Mouse (Mus musculus) liver, embryonic 16.5 days (tissue): ENCODE measurements around the gene Dgkq. TPM values are rescaled to one million over a fixed set of nuclear protein-coding genes. Genes with fewer than 3 reads are reported as not detected.

ENCODE experiments used
- ATAC-seq: fragments of 200-750 bp; cut with Nextera tagmentation; 2 replicates; pipeline ENCODE4 v1.8.0; 2017; ENCODE audit warnings: low read depth, mild to moderate bottlenecking, moderate number of reproducible peaks, moderate library complexity
- H3K27ac ChIP-seq: fragments of 300-500 bp; sonication (generic); 2 replicates; pipeline ENCODE4 v1.5.1; 2014; ENCODE audit warnings: mild to moderate bottlenecking, low read length
- H3K27me3 ChIP-seq: fragments of 300-500 bp; sonication (generic); 2 replicates; pipeline ENCODE4 v1.6.1; 2014; ENCODE audit warnings: low read depth, low read length, mixed read lengths; ENCODE audit not compliant: control insufficient read depth, insufficient read depth
- H3K36me3 ChIP-seq: fragments of 300-500 bp; sonication (generic); 2 replicates; pipeline ENCODE4 v1.6.1; 2014; ENCODE audit warnings: mild to moderate bottlenecking; ENCODE audit not compliant: control insufficient read depth, insufficient read depth
- H3K4me1 ChIP-seq: fragments of 300-500 bp; sonication (generic); 2 replicates; pipeline ENCODE4 v1.6.1; 2014; ENCODE audit warnings: low read depth, low read length, mixed read lengths; ENCODE audit not compliant: control insufficient read depth
- H3K4me2 ChIP-seq: fragments of 300-500 bp; sonication (generic); 2 replicates; pipeline ENCODE4 v1.6.1; 2014; ENCODE audit warnings: low read depth, low read length, mixed read lengths
- H3K4me3 ChIP-seq: fragments of 300-500 bp; sonication (generic); 2 replicates; pipeline ENCODE4 v1.5.1; 2014; ENCODE audit warnings: low read depth, mild to moderate bottlenecking, low read length
- H3K9ac ChIP-seq: fragments of 300-500 bp; sonication (generic); 2 replicates; pipeline ENCODE4 v1.6.1; 2014; ENCODE audit warnings: low read depth, low read length
- H3K9me3 ChIP-seq: fragments of 300-500 bp; sonication (generic); replicated peaks from 2 replicates; pipeline ENCODE4 v1.6.1; 2016; ENCODE audit warnings: low read length; ENCODE audit not compliant: control insufficient read depth
- WGBS: fragments of 180-500 bp; shearing (Covaris S2); extraction: QIAGEN DNeasy Blood & Tissue Kit; methylation state at CpG from one replicate; pipeline ENCODE4 v1.1.7; 2014; ENCODE audit not compliant: insufficient replicate concordance; 5-methylcytosine and 5-hydroxymethylcytosine counted together
- polyA plus RNA-seq: library from polyadenylated mRNA; unstranded; fragments of >200 nt; fragmentation: Nextera tagmentation; extraction: Ambion mirVana; gene quantifications from 2 replicates; pipeline ENCODE4 v1.2.1, GENCODE M21; 2015

Dgkq gene
- polyA plus RNA-seq, 1 experiment from 2014 or later, result 3.4 TPM

- ATAC-seq, result peak; percentile 46
- H3K4me3 ChIP-seq, result peak within 1 kb of the TSS; percentile 56
- no peaks in the 10 kb centered on the region for H3K27me3 ChIP-seq
- H3K4me2 ChIP-seq, result peak within 1 kb of the TSS; percentile 64
- H3K36me3 ChIP-seq, result peaks cover 15% of the 10 kb centered on the region
- H3K27ac ChIP-seq, result peak within 1 kb of the TSS; percentile 94
- H3K9me3 ChIP-seq, result no peaks in the 10 kb centered on the region
- H3K9ac ChIP-seq, result peak within 1 kb of the TSS; percentile 68
- WGBS, result 24% methylated on average over 9 of the region's 9 CpGs
- H3K4me1 ChIP-seq, result peaks cover 56% of the 10 kb centered on the region
These were observed 5.9 kb upstream of the Dgkq start, which contains the start of gene Slc26a1 for GRCm38 (mm10) chr5:108675251-108675816. TSS of gene Slc26a1 (minus strand) at chr5:108675569.

- ATAC-seq, result peak; percentile 49
These were observed 5.2 kb upstream of the Dgkq start for GRCm38 (mm10) chr5:108674624-108675023.

GRCm38 (mm10) chr5:108671757-108672156 is 2.3 kb upstream of the Dgkq start:
- no peak for ATAC-seq
- H3K4me1 ChIP-seq, result peaks cover 56% of the 10 kb centered on the region

More at GRCm38 (mm10) chr5:108674624-108675023, 5.2 kb upstream of the Dgkq start:
- no peaks in the 10 kb centered on the region for H3K9me3 ChIP-seq
- H3K4me3 ChIP-seq, result peak overlapping the region; percentile 56
- peaks cover 15% of the 10 kb centered on the region for H3K36me3 ChIP-seq
- 49% methylated on average over 2 of the region's 2 CpGs for WGBS
- H3K27me3 ChIP-seq, result no peaks in the 10 kb centered on the region
- H3K4me2 ChIP-seq, result peak overlapping the region; percentile 64
- peaks cover 63% of the 10 kb centered on the region for H3K4me1 ChIP-seq
- H3K27ac ChIP-seq, result peak overlapping the region; percentile 94
- peak overlapping the region; percentile 68 for H3K9ac ChIP-seq

GRCm38 (mm10) chr5:108670785-108671184 is 1.3 kb upstream of the Dgkq start:
- H3K4me2 ChIP-seq, result no peak overlapping the region
- peaks cover 47% of the 10 kb centered on the region for H3K4me1 ChIP-seq
- H3K27ac ChIP-seq, result peak overlapping the region; percentile 27; the same call in 1 of the 2 replicates
- H3K9me3 ChIP-seq, result no peaks in the 10 kb centered on the region
- no peak overlapping the region for H3K4me3 ChIP-seq
- no peak for ATAC-seq
- H3K27me3 ChIP-seq, result no peaks in the 10 kb centered on the region
- H3K9ac ChIP-seq, result no peak overlapping the region
- H3K36me3 ChIP-seq, result peaks cover 15% of the 10 kb centered on the region

More at GRCm38 (mm10) chr5:108671757-108672156, 2.3 kb upstream of the Dgkq start:
- H3K4me3 ChIP-seq, result no peak overlapping the region
- H3K9ac ChIP-seq, result no peak overlapping the region
- H3K27ac ChIP-seq, result no peak overlapping the region
- no peaks in the 10 kb centered on the region for H3K9me3 ChIP-seq
- no peak overlapping the region for H3K4me2 ChIP-seq
- no peaks in the 10 kb centered on the region for H3K27me3 ChIP-seq
- peaks cover 15% of the 10 kb centered on the region for H3K36me3 ChIP-seq
- WGBS, result 89% methylated on average over 12 of the region's 12 CpGs

GRCm38 (mm10) chr5:108669986-108670385 is 514 bp upstream of the Dgkq start:
- H3K9me3 ChIP-seq, result no peaks in the 10 kb centered on the region
- WGBS, result 68% methylated on average over 9 of the region's 9 CpGs
- H3K9ac ChIP-seq, result peak overlapping the region; percentile 62
- H3K27me3 ChIP-seq, result no peaks in the 10 kb centered on the region; the same call in 1 of the 2 replicates
- H3K27ac ChIP-seq, result peak overlapping the region; percentile 83
- H3K4me3 ChIP-seq, result peak overlapping the region; percentile 68
- H3K36me3 ChIP-seq, result peaks cover 15% of the 10 kb centered on the region
- no peak for ATAC-seq
- peaks cover 39% of the 10 kb centered on the region for H3K4me1 ChIP-seq
- H3K4me2 ChIP-seq, result peak overlapping the region; percentile 77

GRCm38 (mm10) chr5:108668387-108668932 is 1.0 kb downstream of the Dgkq start:
- WGBS, result 11% methylated on average over 3 of the region's 3 CpGs
- peak overlapping the region; percentile 83 for H3K27ac ChIP-seq
- ATAC-seq, result no peak

GRCm38 (mm10) chr5:108667370-108667769 is 2.1 kb downstream of the Dgkq start:
- Histone ChIP-seq H3K9me3 (no peaks in the 10 kb centered on the region), H3K4me2 (no peak overlapping the region), H3K4me3 (no peak overlapping the region), H3K27me3 (no peaks in the 10 kb centered on the region; the same call in 1 of the 2 replicates), H3K9ac (no peak overlapping the region), H3K4me1 (peaks cover 19% of the 10 kb centered on the region), H3K36me3 (peaks cover 14% of the 10 kb centered on the region), H3K27ac (no peak overlapping the region)
- ATAC-seq, result no peak
- 75% methylated on average over 2 of the region's 2 CpGs for WGBS

More at GRCm38 (mm10) chr5:108668387-108668932, 1.0 kb downstream of the Dgkq start:
- H3K27me3 ChIP-seq, result no peaks in the 10 kb centered on the region; the same call in 1 of the 2 replicates
- no peaks in the 10 kb centered on the region for H3K9me3 ChIP-seq
- peak overlapping the region; percentile 62 for H3K9ac ChIP-seq
- H3K4me3 ChIP-seq, result peak overlapping the region; percentile 68
- peaks cover 15% of the 10 kb centered on the region for H3K36me3 ChIP-seq
- H3K4me2 ChIP-seq, result peak overlapping the region; percentile 77
- peaks cover 29% of the 10 kb centered on the region for H3K4me1 ChIP-seq

GRCm38 (mm10) chr5:108665066-108665465 is 4.4 kb downstream of the Dgkq start:
- H3K27ac ChIP-seq, result no peak overlapping the region
- no peak for ATAC-seq
- H3K9ac ChIP-seq, result no peak overlapping the region
- no peak overlapping the region for H3K4me3 ChIP-seq
- 27% methylated on average over 3 of the region's 3 CpGs for WGBS
- H3K36me3 ChIP-seq, result no peaks in the 10 kb centered on the region
- no peaks in the 10 kb centered on the region; the same call in 1 of the 2 replicates for H3K27me3 ChIP-seq
- no peak overlapping the region for H3K4me2 ChIP-seq
- H3K9me3 ChIP-seq, result no peaks in the 10 kb centered on the region
- peaks cover 16% of the 10 kb centered on the region for H3K4me1 ChIP-seq

GRCm38 (mm10) chr5:108662772-108663171 is 6.7 kb downstream of the Dgkq start:
- Histone ChIP-seq H3K9ac (no peak overlapping the region), H3K4me1 (peaks cover 17% of the 10 kb centered on the region), H3K27ac (no peak overlapping the region), H3K36me3 (no peaks in the 10 kb centered on the region; the same call in 1 of the 2 replicates), H3K4me3 (no peak overlapping the region), H3K4me2 (no peak overlapping the region), H3K27me3 (no peaks in the 10 kb centered on the region; the same call in 1 of the 2 replicates), H3K9me3 (no peaks in the 10 kb centered on the region)
- WGBS, result 65% methylated on average over 4 of the region's 4 CpGs
- ATAC-seq, result no peak
